Mouse (Mus musculus) right cerebral cortex, postnatal 4 days (tissue): ENCODE data around the gene Gabra3.

Source experiments
- DNase-seq: peaks from one replicate; pipeline ENCODE4 v3.0.0-alpha.2; 2022

Gene Gabra3

DNA sequence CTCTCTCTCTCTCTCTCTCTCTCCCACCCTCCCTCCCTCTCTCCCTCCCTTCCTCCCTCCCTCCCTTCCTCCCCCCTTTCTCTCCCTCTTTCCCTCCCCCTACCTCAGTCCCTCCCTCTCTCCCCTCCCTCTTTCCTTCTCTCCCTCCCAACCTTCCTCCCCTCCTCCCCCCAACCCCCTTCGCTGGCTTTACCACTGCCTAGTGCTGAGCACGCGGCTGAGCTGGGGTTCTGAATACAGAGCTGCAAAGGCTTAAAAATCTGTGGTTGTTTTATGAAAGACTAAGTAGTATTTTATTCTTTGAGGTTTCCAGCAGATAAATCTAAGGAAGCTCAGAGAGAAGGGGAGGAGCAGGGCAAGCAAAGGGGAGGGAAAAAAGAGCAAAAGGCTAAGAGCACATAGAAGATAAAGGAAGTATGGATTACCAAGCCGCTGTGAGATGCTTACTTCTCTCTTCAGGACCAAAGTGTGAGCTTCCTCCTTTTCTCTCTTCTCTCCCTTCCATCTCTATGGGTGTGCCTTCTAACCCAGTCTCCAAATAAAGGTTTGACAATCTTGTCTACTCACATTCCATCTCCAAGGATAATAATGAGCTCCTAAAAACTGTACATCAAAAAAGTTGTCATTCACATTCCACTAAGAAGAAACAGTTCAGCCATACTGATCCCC is at the start of gene Gabra3:
Gene Gabra3, minus strand, starts transcription at position 619 of the 669 bp plus-strand sequence.
- peak; percentile 25 for DNase-seq

DNA sequence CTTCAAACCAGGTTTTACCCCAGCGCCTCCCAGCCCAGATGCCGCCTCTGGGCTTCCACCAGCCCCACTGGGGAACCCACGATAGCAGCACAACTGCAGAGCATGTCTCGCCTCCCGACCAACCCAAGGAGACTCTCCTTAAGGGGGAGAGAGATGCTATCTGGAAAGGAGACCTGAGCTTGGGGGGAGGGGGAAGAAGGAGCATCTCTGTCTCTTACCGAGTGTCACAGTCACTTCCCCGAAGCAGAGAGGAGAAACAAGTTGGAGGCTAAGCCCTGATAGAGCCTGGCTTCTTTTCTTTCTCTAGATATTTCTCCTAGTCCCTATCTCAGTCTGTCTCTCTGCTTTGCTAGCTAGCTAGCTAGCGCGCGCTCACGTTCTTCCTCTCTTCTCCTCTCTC is 859 bp downstream of the Gabra3 start:
- peak; percentile 11 for DNase-seq

DNA sequence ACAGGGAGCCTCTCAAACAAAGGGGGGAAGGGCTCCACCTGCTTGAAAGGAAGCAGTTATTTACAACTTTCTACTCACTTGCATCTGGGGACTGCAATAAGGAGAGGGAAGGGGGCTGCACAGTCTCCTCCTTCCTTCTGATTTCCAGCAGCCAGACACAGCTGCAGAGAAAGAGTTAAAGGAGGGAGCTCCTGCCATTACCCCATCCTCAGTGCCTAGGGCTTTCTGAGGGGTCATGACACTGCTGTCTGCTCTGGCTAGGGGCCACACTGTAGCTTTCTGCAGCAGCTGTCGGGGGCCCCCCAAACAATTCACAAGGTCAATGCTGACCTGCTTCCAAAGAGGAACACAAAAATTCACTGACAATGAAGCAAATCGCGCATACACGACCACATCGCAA is 1.3 kb downstream of the Gabra3 start:
- no peak for DNase-seq

DNA sequence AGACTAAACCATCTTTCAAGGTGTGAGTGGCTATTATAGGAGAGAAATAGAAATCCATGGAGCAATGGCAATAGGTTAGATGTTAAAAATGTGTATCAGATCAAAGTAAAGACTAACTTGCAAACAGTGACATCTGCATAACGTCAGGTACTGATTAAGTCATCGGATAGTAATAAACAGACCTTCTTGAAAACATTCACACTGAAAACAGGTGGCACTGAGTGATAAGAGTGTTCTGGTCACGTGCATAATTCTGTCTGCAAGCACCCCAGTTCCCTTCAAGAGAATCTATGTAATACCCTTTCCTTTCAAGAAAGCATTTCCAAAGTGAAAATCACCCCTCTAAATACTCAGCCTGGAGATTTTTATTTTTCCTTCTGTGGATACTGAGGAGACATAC is 6.0 kb downstream of the Gabra3 start:
- DNase-seq, result no peak

DNA sequence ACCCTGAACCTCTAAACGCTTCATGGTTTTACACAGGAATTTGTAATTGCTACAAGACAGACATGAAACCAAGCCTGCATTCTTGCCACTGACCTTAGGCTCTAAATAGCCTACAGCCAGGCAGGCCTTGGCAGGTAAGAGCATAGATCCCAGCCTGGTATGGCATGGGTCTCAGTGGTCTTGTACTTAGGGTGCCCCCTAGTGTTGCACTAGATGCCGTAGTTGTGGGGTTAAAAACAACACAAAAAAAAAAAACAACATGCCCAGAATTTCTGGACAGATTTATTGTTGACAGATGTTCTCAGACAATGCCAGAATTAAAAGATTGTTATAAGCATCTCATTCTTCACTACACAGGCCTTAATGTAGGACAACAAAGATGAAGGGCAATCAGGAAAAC is 12.0 kb downstream of the Gabra3 start:
- DNase-seq, result no peak

DNA sequence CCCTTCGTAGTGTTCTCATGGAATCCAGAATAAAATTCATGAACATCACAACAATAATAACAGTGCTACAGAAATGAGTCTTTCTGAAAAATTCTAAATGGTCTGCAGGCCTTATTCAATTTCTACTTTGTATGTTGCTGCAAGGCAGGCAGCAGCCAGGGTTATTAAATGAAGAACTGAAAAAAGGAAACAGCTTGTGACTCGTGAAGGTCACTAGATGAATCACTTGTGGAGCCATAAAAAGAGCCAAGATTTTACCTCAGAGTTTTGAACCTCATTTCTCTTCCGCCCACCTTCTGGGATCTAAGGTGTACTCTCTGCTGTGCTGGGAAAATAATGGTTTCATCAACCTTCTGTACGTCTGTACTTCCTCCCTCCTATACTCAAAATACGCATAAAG is 159.4 kb downstream of the Gabra3 start:
- no peak for DNase-seq

DNA sequence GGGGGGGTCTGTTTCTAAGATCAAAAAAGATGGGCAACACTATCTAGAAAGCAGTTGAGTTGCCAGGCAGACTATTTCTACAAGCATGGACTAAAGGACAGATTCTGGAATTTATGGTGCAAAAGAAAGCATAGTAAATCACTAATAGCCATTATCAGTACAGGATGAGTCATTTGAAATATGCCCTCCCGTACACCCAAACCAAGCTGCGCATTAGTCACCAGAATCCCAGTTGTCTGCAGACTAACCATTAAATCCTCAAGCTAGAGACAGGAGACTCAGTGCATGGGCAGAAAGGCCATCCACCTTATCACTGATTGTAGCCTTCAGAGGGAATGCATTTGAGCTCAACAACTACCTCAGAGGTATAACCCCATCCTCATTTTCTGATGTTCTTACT is 166.8 kb downstream of the Gabra3 start:
- no peak for DNase-seq

DNA sequence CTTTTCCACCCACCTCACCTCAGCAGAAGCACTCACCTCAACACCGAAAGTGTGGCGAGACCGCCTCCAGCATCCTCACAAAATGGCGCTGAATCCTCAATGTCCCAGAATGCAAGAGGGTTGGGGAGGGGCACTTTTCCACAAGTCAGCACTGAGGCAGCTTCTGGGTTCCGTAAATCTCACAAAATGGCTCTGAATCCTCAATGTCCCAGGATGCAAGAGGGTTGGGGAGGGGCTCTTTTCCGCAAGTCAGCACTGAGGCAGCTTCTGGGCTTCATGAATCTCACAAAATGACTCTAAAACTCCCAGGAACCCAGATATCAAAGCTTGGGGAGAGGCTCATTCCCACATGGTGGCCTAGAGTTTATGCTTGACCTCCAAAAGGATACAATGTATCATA is 269.9 kb downstream of the Gabra3 start, which contains the start of gene Magea10:
Gene Magea10, minus strand, starts transcription at position 101 of the 400 bp plus-strand sequence.
- DNase-seq, result no peak
